Mouse (Mus musculus) bone marrow, adult 2 months (tissue): ENCODE measurements around the gene Mlana.

Source experiments
- CTCF ChIP-seq: fragments of 200-500 bp; IDR thresholded peaks from 2 replicates; pipeline ENCODE4 v1.5.1; 2011; ENCODE audit warnings: low read length, control low read depth; ENCODE audit not compliant: control insufficient read depth, insufficient read depth
- POLR2A ChIP-seq: fragments of 200-500 bp; IDR thresholded peaks from 2 replicates; pipeline ENCODE4 v1.6.1; 2011; ENCODE audit warnings: low read depth, mild to moderate bottlenecking, control low read depth, low read length, borderline replicate concordance; ENCODE audit not compliant: control insufficient read depth

GRCm38 (mm10) chr19:29717854-29718253, 20.2 kb downstream of the Mlana start:
- no peak for TF ChIP-seq POLR2A
- no peak for TF ChIP-seq CTCF
